Mouse (Mus musculus) testis, adult 2 months (tissue): ENCODE measurements around the gene Doc2g.

Experiments
- CTCF ChIP-seq: fragments of 200-500 bp; IDR thresholded peaks from 2 replicates; pipeline ENCODE4 v1.5.1; 2012; ENCODE audit warnings: low read depth, mild to moderate bottlenecking, inconsistent platforms, low read length, moderate library complexity; ENCODE audit not compliant: control insufficient read depth, insufficient read depth, insufficient replicate concordance
- POLR2A ChIP-seq: fragments of 200-500 bp; IDR thresholded peaks from 2 replicates; pipeline ENCODE4 v1.6.1; 2012; ENCODE audit warnings: low read depth, mild to moderate bottlenecking, inconsistent platforms, low read length, moderate library complexity; ENCODE audit not compliant: control insufficient read depth

GRCm38 (mm10) chr19:3995505-3995904 lies 7.6 kb upstream of the Doc2g start:
- no peak for TF ChIP-seq CTCF
- TF ChIP-seq POLR2A = no peak
